Mouse (Mus musculus) heart, adult 2 months (tissue): ENCODE results near the gene Pxylp1.

Experiments
- CTCF ChIP-seq: fragments of 200-600 bp; IDR thresholded peaks from 2 replicates; pipeline ENCODE4 v1.8.1; 2022; ENCODE audit warnings: antibody characterized with exemption, mild to moderate bottlenecking, moderate library complexity
- POLR2A ChIP-seq: fragments of 200-500 bp; IDR thresholded peaks from 2 replicates; pipeline ENCODE4 v1.6.1; 2011; ENCODE audit warnings: mild to moderate bottlenecking, low read depth, low read length, control low read depth; ENCODE audit not compliant: insufficient read depth

GRCm38 (mm10) chr9:96811996-96812395, 80.5 kb downstream of the Pxylp1 start:
- no peak for TF ChIP-seq POLR2A
- TF ChIP-seq CTCF: no peak
